Mouse (Mus musculus): ENCODE results near the gene Ppfibp2. TPM values are rescaled to one million over a fixed set of nuclear protein-coding genes. Genes with fewer than 3 reads are reported as not detected.

Ppfibp2 gene
- polyA plus RNA-seq, 1 experiment = 0.01 TPM

DNA sequence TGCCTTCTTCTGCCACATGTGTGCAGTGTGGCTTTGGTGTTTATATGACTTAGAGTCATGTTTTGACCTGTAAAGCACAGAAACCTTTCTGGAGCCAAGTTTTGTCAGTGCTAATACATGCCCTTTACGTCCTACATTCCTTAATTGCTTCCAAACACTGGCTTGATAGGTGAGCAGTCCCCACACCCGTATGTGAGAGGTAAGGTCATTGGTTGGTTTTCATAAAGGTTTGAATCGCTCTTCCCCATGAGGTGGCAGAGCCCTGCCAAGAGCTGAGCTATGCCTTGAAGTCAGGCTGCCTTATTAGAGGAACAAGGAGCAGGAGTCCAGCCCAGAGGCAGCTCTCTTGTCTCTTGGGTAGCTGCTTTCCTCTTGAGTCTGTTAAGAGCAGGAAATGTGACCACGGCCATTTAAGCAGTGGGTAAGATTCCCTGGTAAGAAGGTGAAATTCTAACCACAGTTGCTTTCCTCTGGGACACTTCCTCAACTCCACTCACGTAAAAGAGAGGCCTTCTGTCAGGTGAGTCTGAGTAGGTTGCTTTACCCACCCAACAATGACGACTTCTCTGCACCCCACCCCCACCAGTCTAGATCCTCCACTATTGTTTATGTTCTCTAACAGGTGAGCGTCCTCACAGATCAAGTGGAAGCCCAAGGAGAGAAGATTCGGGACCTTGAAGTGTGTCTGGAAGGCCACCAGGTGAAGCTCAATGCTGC lies 90.4 kb downstream of the Ppfibp2 start:
- no peaks in the 10 kb centered on the region for H3K36me3 ChIP-seq (ENCODE audit: control insufficient read depth)
- TF ChIP-seq GATA1 (IDR thresholded peaks at IDR 0.05; ENCODE audit: low read length) (no peak), TAL1 (IDR thresholded peaks at IDR 0.05; ENCODE audit: low read length) (no peak)
- H3K27me3 ChIP-seq (ENCODE audit: control insufficient read depth) = no peaks in the 10 kb centered on the region
- no peaks in the 10 kb centered on the region for H3K4me1 ChIP-seq (ENCODE audit: control insufficient read depth)
- no peak overlapping the region for H3K4me3 ChIP-seq (replicated peaks)
- H3K9me3 ChIP-seq (ENCODE audit: control insufficient read depth, low read length) = no peaks in the 10 kb centered on the region

DNA sequence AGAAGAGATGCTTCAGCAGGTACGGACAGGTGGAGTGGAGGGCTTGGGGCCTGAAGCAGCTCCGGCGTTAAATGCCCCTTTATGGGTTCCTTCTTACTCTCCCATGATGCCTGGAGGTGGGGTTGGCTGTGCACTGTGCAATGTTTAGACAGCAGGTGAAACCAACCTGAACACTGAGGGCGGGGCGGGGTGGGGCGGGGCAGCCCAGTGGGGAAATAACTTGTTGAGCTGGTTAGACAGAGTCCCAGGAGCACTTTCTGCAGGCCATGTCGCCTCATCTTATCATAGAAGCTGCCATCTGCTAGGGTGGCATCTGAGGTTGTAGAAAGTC lies 90.9 kb downstream of the Ppfibp2 start:
- no peak for TF ChIP-seq TAL1 (IDR thresholded peaks at IDR 0.05; ENCODE audit: low read length)
- H3K36me3 ChIP-seq (ENCODE audit: control insufficient read depth) = no peaks in the 10 kb centered on the region
- H3K9me3 ChIP-seq (ENCODE audit: control insufficient read depth, low read length) = no peaks in the 10 kb centered on the region
- no peaks in the 10 kb centered on the region for H3K4me1 ChIP-seq (ENCODE audit: control insufficient read depth)
- H3K4me3 ChIP-seq (replicated peaks) = no peak overlapping the region
- no peaks in the 10 kb centered on the region for H3K27me3 ChIP-seq (ENCODE audit: control insufficient read depth)

DNA sequence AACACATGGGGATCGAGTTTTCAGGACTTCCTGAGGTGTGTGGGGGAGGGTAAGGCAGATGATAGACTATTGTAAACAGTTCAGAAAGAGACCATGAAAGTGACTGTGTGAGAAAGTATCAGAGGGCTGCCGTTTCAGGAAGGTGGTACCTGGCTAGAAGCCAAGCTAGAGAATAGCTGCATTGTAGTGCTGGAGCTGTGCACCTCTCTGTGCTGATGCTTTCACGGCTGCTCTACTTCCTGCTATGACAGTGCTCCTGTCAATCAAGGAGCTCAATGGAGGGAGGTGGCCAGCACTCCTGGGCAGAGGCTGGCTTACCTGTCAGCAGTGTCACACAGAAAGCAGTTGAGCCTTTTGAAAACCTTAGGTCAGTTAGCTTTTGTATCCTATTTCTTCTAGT lies 92.4 kb downstream of the Ppfibp2 start:
- Histone ChIP-seq H3K36me3 (ENCODE audit: control insufficient read depth) (no peaks in the 10 kb centered on the region), H3K27me3 (ENCODE audit: control insufficient read depth) (no peaks in the 10 kb centered on the region), H3K4me1 (ENCODE audit: control insufficient read depth) (no peaks in the 10 kb centered on the region), H3K4me3 (replicated peaks) (no peak overlapping the region), H3K9me3 (ENCODE audit: control insufficient read depth, low read length) (no peaks in the 10 kb centered on the region)
- no peak for TF ChIP-seq TAL1 (IDR thresholded peaks at IDR 0.05; ENCODE audit: low read length)
- no peak for TF ChIP-seq GATA1 (IDR thresholded peaks at IDR 0.05; ENCODE audit: low read length)

DNA sequence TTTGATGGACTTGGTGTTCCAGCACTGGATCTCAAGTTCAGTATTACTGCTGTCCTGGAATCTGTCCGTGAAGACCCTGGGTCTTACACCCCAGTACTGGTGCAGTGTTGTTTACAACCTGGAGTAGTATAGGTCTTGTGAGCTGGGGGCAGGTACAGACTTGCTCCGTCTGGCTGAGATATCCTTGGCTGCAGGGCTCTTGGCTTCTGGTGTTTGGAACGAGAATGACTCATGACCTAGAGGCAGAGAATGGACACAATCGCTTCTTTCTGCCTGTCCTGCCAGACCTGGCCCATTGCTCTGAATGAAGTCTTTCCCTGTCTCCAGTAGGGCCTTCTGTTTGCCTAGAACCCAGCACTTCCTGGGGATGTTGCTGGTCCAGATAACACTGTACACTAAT lies 93.0 kb downstream of the Ppfibp2 start:
- no peaks in the 10 kb centered on the region for H3K36me3 ChIP-seq (ENCODE audit: control insufficient read depth)
- no peaks in the 10 kb centered on the region for H3K4me1 ChIP-seq (ENCODE audit: control insufficient read depth)
- H3K4me3 ChIP-seq (replicated peaks) = no peak overlapping the region
- H3K9me3 ChIP-seq (ENCODE audit: control insufficient read depth, low read length) = no peaks in the 10 kb centered on the region
- no peaks in the 10 kb centered on the region for H3K27me3 ChIP-seq (ENCODE audit: control insufficient read depth)
- TF ChIP-seq TAL1 (IDR thresholded peaks at IDR 0.05; ENCODE audit: low read length) = no peak
- TF ChIP-seq GATA1 (IDR thresholded peaks at IDR 0.05; ENCODE audit: low read length) = no peak

DNA sequence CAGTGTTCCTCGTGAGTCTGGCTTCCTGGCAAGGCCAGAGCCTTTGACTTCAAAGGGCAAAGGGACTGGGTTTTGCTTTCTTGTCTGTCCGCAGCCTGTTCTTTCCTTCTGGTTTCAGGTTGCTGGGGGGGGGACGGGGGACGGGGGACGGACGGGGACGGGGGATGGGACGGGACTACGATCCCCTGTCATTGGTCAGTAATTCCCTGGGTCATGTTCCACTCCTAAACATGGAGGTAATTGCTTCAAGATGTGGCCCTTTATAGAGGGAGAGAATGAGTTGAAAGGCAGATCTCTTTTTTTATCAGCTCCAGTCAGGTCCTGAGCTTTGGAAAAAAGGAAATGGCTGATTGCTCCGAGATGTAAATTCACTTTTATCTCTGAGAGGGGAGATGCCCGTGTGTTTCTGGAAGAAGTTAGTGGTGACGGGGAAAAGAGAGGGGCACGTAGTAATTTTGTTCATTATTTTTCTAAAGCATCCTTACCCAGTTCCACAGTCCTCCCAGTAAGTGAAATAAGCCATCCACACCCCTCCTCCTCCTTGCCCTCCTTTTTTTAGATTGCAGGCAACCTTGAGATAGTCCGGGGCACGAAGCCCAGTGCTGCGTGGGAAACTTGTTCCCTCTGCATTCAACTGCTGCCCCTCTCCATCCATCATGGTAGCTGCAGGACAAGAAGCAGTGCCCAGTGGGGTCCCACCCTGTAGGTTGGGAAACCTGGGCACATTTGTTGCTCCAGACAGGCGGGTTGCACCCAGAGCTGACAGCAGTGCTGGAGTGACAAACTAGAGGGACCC lies 95.6 kb downstream of the Ppfibp2 start:
- TF ChIP-seq GATA1 (IDR thresholded peaks at IDR 0.05; ENCODE audit: low read length) = no peak
- no peak for TF ChIP-seq TAL1 (IDR thresholded peaks at IDR 0.05; ENCODE audit: low read length)
- Histone ChIP-seq H3K36me3 (ENCODE audit: control insufficient read depth) (no peaks in the 10 kb centered on the region), H3K9me3 (ENCODE audit: control insufficient read depth, low read length) (no peaks in the 10 kb centered on the region), H3K4me3 (replicated peaks) (no peak overlapping the region), H3K27me3 (ENCODE audit: control insufficient read depth) (no peaks in the 10 kb centered on the region), H3K4me1 (ENCODE audit: control insufficient read depth) (no peaks in the 10 kb centered on the region)

DNA sequence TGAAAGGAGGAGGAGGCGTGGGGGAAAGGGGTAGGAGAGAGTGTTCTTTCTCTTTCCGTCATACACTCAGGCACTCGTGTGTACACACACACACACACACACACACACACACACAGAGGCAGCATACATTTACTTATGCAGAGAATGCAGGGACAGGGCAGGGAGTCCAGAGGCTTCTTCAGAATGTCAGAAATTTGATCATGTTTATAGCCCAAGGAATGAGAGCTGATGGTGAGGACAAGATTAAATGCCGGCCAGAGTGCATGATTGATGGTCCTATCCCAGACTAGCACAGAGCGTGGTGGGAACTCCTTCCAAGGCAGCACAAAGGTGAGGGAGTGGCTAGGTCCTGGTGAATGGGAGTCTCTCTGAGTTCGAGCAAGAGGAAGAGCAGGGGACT lies 96.5 kb downstream of the Ppfibp2 start:
- H3K4me3 ChIP-seq (replicated peaks) = no peak overlapping the region
- H3K9me3 ChIP-seq (ENCODE audit: control insufficient read depth, low read length) = no peaks in the 10 kb centered on the region
- H3K27me3 ChIP-seq (ENCODE audit: control insufficient read depth) = no peaks in the 10 kb centered on the region
- no peaks in the 10 kb centered on the region for H3K36me3 ChIP-seq (ENCODE audit: control insufficient read depth)
- no peak for TF ChIP-seq GATA1 (IDR thresholded peaks at IDR 0.05; ENCODE audit: low read length)
- TF ChIP-seq TAL1 (IDR thresholded peaks at IDR 0.05; ENCODE audit: low read length) = no peak
- H3K4me1 ChIP-seq (ENCODE audit: control insufficient read depth) = no peaks in the 10 kb centered on the region

DNA sequence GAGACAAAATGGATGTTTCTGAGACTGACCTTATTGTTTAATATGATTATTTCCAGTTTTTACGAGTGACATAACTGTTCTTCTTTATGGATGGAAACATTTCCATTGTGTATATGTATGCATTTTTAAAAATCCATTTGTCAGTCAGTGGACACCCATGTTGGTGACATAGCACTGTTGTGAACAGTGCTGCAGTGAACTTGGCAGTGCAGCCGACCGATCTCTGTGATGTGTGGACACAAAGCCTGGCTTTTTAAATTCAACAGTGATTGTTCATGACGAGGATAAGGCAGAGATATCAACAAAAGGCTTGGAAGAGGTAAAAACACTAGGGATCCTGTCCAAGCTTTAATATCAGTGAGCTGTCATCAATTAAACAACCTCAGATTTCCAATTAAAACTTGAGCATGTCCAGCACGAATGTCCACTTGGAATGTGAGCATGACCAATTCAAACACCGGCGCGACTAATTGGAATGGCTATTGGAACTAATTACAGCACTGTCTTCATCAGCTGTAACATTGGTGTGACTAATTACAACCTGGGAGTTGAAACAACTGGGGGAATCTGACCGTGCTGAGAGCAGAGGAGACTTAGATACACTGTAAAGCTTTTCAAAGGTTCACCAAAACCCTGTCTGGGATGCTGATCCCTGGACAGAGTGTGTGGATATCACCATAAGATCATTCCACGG lies 99.4 kb downstream of the Ppfibp2 start:
- Histone ChIP-seq H3K4me1 (ENCODE audit: control insufficient read depth) (no peaks in the 10 kb centered on the region), H3K36me3 (ENCODE audit: control insufficient read depth) (no peaks in the 10 kb centered on the region), H3K4me3 (replicated peaks) (no peak overlapping the region), H3K9me3 (ENCODE audit: control insufficient read depth, low read length) (no peaks in the 10 kb centered on the region), H3K27me3 (ENCODE audit: control insufficient read depth) (no peaks in the 10 kb centered on the region)
- no peak for TF ChIP-seq TAL1 (IDR thresholded peaks at IDR 0.05; ENCODE audit: low read length)
- no peak for TF ChIP-seq GATA1 (IDR thresholded peaks at IDR 0.05; ENCODE audit: low read length)

DNA sequence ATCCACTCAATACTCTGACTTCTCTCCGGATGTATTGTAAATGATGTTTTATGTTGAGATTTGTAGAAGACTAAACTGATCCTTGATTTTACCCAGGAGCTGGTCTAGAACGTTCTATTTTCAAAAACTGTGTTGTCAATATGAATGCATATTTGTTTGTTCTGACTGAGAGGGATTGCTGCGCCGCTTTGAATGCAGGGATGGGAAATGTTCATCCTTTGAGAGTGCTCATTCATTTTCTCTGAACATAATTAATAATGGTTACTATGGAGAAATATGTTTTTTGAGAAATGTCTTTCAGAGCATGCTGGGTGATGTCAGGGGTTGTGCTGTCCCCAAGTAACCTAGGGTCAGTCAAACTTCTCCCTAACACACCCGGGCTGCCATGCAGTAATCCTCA lies 102.1 kb downstream of the Ppfibp2 start:
- H3K4me3 ChIP-seq (replicated peaks) = no peak overlapping the region
- TF ChIP-seq GATA1 (IDR thresholded peaks at IDR 0.05; ENCODE audit: low read length) (no peak), TAL1 (IDR thresholded peaks at IDR 0.05; ENCODE audit: low read length) (no peak)
- no peaks in the 10 kb centered on the region; the same call in 1 of the 2 replicates for H3K36me3 ChIP-seq (ENCODE audit: control insufficient read depth)

DNA sequence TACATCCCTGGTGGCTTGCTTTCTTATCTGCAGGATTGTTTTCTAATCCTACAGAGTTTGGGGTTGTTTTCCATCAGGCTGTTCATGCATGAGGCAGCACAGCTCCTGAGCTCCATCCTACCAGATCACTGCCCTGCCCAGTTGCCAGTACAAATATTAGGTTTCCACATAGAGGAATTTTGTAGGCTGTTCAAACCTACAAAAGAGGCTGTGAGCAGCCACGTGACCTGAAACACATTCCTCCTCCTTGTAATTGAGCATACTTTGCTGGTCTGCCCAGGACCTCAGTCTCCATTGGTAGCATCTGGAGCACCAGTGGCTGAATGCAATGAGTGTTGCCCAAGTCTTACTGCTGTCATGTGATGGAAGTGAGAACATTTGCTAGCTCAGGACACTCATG lies 104.9 kb downstream of the Ppfibp2 start:
- no peak for TF ChIP-seq GATA1 (IDR thresholded peaks at IDR 0.05; ENCODE audit: low read length)
- TF ChIP-seq TAL1 (IDR thresholded peaks at IDR 0.05; ENCODE audit: low read length) = no peak
- H3K9me3 ChIP-seq (ENCODE audit: control insufficient read depth, low read length) = no peaks in the 10 kb centered on the region

More for the DNA sequence above, 102.1 kb downstream of the Ppfibp2 start:
- H3K9me3 ChIP-seq (ENCODE audit: control insufficient read depth, low read length) = no peaks in the 10 kb centered on the region
- H3K27me3 ChIP-seq (ENCODE audit: control insufficient read depth) = no peaks in the 10 kb centered on the region
- no peaks in the 10 kb centered on the region for H3K4me1 ChIP-seq (ENCODE audit: control insufficient read depth)

More for the DNA sequence above, 104.9 kb downstream of the Ppfibp2 start:
- Histone ChIP-seq H3K4me3 (replicated peaks) (no peak overlapping the region), H3K27me3 (ENCODE audit: control insufficient read depth) (no peaks in the 10 kb centered on the region), H3K36me3 (ENCODE audit: control insufficient read depth) (no peaks in the 10 kb centered on the region; the same call in 1 of the 2 replicates), H3K4me1 (ENCODE audit: control insufficient read depth) (no peaks in the 10 kb centered on the region)

Data from erythroblast, embryonic 14.5 days (primary cell).